Mouse (Mus musculus): ENCODE results near the gene Treml4. TPM values are rescaled to one million over a fixed set of nuclear protein-coding genes. Genes with fewer than 3 reads are reported as not detected.

The Treml4 gene
- polyA plus RNA-seq, 1 experiment from 2014 or later = 0.53 TPM

- Histone ChIP-seq H3K4me2 (ENCODE audit: low read length) (no peak overlapping the region), H3K27ac (replicated peaks in 1 of 2; ENCODE audit: control insufficient read depth in 1 of 2, insufficient read depth in 1 of 2, low read depth in 2 of 2, low read length in 2 of 2) (no peak overlapping the region), H3K9ac (ENCODE audit: low read length) (no peak overlapping the region), H3K27me3 (ENCODE audit: control insufficient read depth, insufficient read depth, low read length) (no peaks in the 10 kb centered on the region), H3K36me3 (ENCODE audit: control insufficient read depth, insufficient read depth, low read length) (no peaks in the 10 kb centered on the region), H3K4me3 (ENCODE audit: control insufficient read depth in 1 of 2, insufficient read depth in 1 of 2, low read depth in 1 of 2, low read length in 2 of 2) (no peak overlapping the region), H3K9me3 (ENCODE audit: control insufficient read depth, low read length) (no peaks in the 10 kb centered on the region), H3K4me1 (ENCODE audit: control insufficient read depth in 2 of 2, insufficient read depth in 2 of 2, low read length in 2 of 2) (no peaks in the 10 kb centered on the region)
- no peak for ATAC-seq (ENCODE audit: insufficient number of reproducible peaks, insufficient read depth, low FRiP score, low read depth)
- WGBS = 78% methylated on average over 5 of the region's 5 CpGs
These were observed 29.6 kb downstream of the Treml4 start for GRCm38 (mm10) chr17:48293500-48294194.

- 24% methylated on average over 2 of the region's 4 CpGs for WGBS
- Histone ChIP-seq H3K4me2 (ENCODE audit: low read length) (no peak within 1 kb of the TSS), H3K9ac (ENCODE audit: low read length) (no peak within 1 kb of the TSS), H3K36me3 (ENCODE audit: control insufficient read depth, insufficient read depth, low read length) (no peaks in the 10 kb centered on the region), H3K4me1 (ENCODE audit: control insufficient read depth in 2 of 2, insufficient read depth in 2 of 2, low read length in 2 of 2) (no peaks in the 10 kb centered on the region), H3K9me3 (ENCODE audit: control insufficient read depth, low read length) (no peaks in the 10 kb centered on the region), H3K27me3 (ENCODE audit: control insufficient read depth, insufficient read depth, low read length) (no peaks in the 10 kb centered on the region), H3K27ac (replicated peaks in 1 of 2; ENCODE audit: control insufficient read depth in 1 of 2, insufficient read depth in 1 of 2, low read depth in 2 of 2, low read length in 2 of 2) (no peak within 1 kb of the TSS), H3K4me3 (ENCODE audit: control insufficient read depth in 1 of 2, insufficient read depth in 1 of 2, low read depth in 1 of 2, low read length in 2 of 2) (no peak within 1 kb of the TSS)
- ATAC-seq (ENCODE audit: insufficient number of reproducible peaks, insufficient read depth, low FRiP score, low read depth) = no peak
These were observed 35.1 kb downstream of the Treml4 start, which contains the start of gene Treml2 for GRCm38 (mm10) chr17:48299203-48299602. Treml2 (plus strand) TSS chr17:48299498.

GRCm38 (mm10) chr17:48299756-48300155 is 35.7 kb downstream of the Treml4 start:
- Histone ChIP-seq H3K4me2 (ENCODE audit: low read length) (no peak overlapping the region), H3K9ac (ENCODE audit: low read length) (no peak overlapping the region), H3K27ac (replicated peaks in 1 of 2; ENCODE audit: control insufficient read depth in 1 of 2, insufficient read depth in 1 of 2, low read depth in 2 of 2, low read length in 2 of 2) (no peak overlapping the region)

GRCm38 (mm10) chr17:48300199-48300598 is 36.1 kb downstream of the Treml4 start:
- peak; percentile 14; the same call in 1 of the 2 replicates for ATAC-seq (ENCODE audit: insufficient number of reproducible peaks, insufficient read depth, low FRiP score, low read depth)
- H3K4me2 ChIP-seq (ENCODE audit: low read length) = no peak overlapping the region
- H3K36me3 ChIP-seq (ENCODE audit: control insufficient read depth, insufficient read depth, low read length) = no peaks in the 10 kb centered on the region
- 61% methylated on average over 7 of the region's 7 CpGs for WGBS
- H3K4me1 ChIP-seq (ENCODE audit: control insufficient read depth in 2 of 2, insufficient read depth in 2 of 2, low read length in 2 of 2) = no peaks in the 10 kb centered on the region
- no peaks in the 10 kb centered on the region for H3K27me3 ChIP-seq (ENCODE audit: control insufficient read depth, insufficient read depth, low read length)
- H3K9me3 ChIP-seq (ENCODE audit: control insufficient read depth, low read length) = no peaks in the 10 kb centered on the region
- no peak overlapping the region for H3K27ac ChIP-seq (replicated peaks in 1 of 2; ENCODE audit: control insufficient read depth in 1 of 2, insufficient read depth in 1 of 2, low read depth in 2 of 2, low read length in 2 of 2)
- H3K4me3 ChIP-seq (ENCODE audit: control insufficient read depth in 1 of 2, insufficient read depth in 1 of 2, low read depth in 1 of 2, low read length in 2 of 2) = no peak overlapping the region
- no peak overlapping the region for H3K9ac ChIP-seq (ENCODE audit: low read length)

More at GRCm38 (mm10) chr17:48299756-48300155, 35.7 kb downstream of the Treml4 start:
- Histone ChIP-seq H3K27me3 (ENCODE audit: control insufficient read depth, insufficient read depth, low read length) (no peaks in the 10 kb centered on the region), H3K4me1 (ENCODE audit: control insufficient read depth in 2 of 2, insufficient read depth in 2 of 2, low read length in 2 of 2) (no peaks in the 10 kb centered on the region), H3K9me3 (ENCODE audit: control insufficient read depth, low read length) (no peaks in the 10 kb centered on the region), H3K4me3 (ENCODE audit: control insufficient read depth in 1 of 2, insufficient read depth in 1 of 2, low read depth in 1 of 2, low read length in 2 of 2) (no peak overlapping the region), H3K36me3 (ENCODE audit: control insufficient read depth, insufficient read depth, low read length) (no peaks in the 10 kb centered on the region)
- WGBS = 62% methylated on average over 4 of the region's 7 CpGs
- no peak for ATAC-seq (ENCODE audit: insufficient number of reproducible peaks, insufficient read depth, low FRiP score, low read depth)

GRCm38 (mm10) chr17:48300861-48301260 is 36.8 kb downstream of the Treml4 start:
- Histone ChIP-seq H3K36me3 (ENCODE audit: control insufficient read depth, insufficient read depth, low read length) (no peaks in the 10 kb centered on the region), H3K4me3 (ENCODE audit: control insufficient read depth in 1 of 2, insufficient read depth in 1 of 2, low read depth in 1 of 2, low read length in 2 of 2) (no peak overlapping the region), H3K27me3 (ENCODE audit: control insufficient read depth, insufficient read depth, low read length) (no peaks in the 10 kb centered on the region), H3K9me3 (ENCODE audit: control insufficient read depth, low read length) (no peaks in the 10 kb centered on the region), H3K4me2 (ENCODE audit: low read length) (no peak overlapping the region), H3K4me1 (ENCODE audit: control insufficient read depth in 2 of 2, insufficient read depth in 2 of 2, low read length in 2 of 2) (no peaks in the 10 kb centered on the region), H3K27ac (replicated peaks in 1 of 2; ENCODE audit: control insufficient read depth in 1 of 2, insufficient read depth in 1 of 2, low read depth in 2 of 2, low read length in 2 of 2) (no peak overlapping the region), H3K9ac (ENCODE audit: low read length) (no peak overlapping the region)
- 67% methylated on average over 9 of the region's 9 CpGs for WGBS
- no peak for ATAC-seq (ENCODE audit: insufficient number of reproducible peaks, insufficient read depth, low FRiP score, low read depth)

- H3K4me3 ChIP-seq (ENCODE audit: control insufficient read depth in 1 of 2, insufficient read depth in 1 of 2, low read depth in 1 of 2, low read length in 2 of 2) = no peak overlapping the region
- ATAC-seq (ENCODE audit: insufficient number of reproducible peaks, insufficient read depth, low FRiP score, low read depth) = no peak
- H3K4me2 ChIP-seq (ENCODE audit: low read length) = no peak overlapping the region
- no peaks in the 10 kb centered on the region for H3K4me1 ChIP-seq (ENCODE audit: control insufficient read depth in 2 of 2, insufficient read depth in 2 of 2, low read length in 2 of 2)
- no peak overlapping the region for H3K27ac ChIP-seq (replicated peaks in 1 of 2; ENCODE audit: control insufficient read depth in 1 of 2, insufficient read depth in 1 of 2, low read depth in 2 of 2, low read length in 2 of 2)
- no peaks in the 10 kb centered on the region for H3K36me3 ChIP-seq (ENCODE audit: control insufficient read depth, insufficient read depth, low read length)
- 85% methylated on average over 5 of the region's 5 CpGs for WGBS
- H3K9me3 ChIP-seq (ENCODE audit: control insufficient read depth, low read length) = no peaks in the 10 kb centered on the region
- no peaks in the 10 kb centered on the region for H3K27me3 ChIP-seq (ENCODE audit: control insufficient read depth, insufficient read depth, low read length)
- H3K9ac ChIP-seq (ENCODE audit: low read length) = no peak overlapping the region
These were observed 37.7 kb downstream of the Treml4 start for GRCm38 (mm10) chr17:48301792-48302191.

GRCm38 (mm10) chr17:48312124-48312523 is 48.0 kb downstream of the Treml4 start:
- 59% methylated on average over 2 of the region's 2 CpGs for WGBS
- no peaks in the 10 kb centered on the region for H3K4me1 ChIP-seq (ENCODE audit: control insufficient read depth in 2 of 2, insufficient read depth in 2 of 2, low read length in 2 of 2)

More at GRCm38 (mm10) chr17:48312124-48312523, 48.0 kb downstream of the Treml4 start:
- Histone ChIP-seq H3K27me3 (ENCODE audit: control insufficient read depth, insufficient read depth, low read length) (no peaks in the 10 kb centered on the region), H3K4me2 (ENCODE audit: low read length) (no peak overlapping the region), H3K4me3 (ENCODE audit: control insufficient read depth in 1 of 2, insufficient read depth in 1 of 2, low read depth in 1 of 2, low read length in 2 of 2) (no peak overlapping the region), H3K27ac (replicated peaks in 1 of 2; ENCODE audit: control insufficient read depth in 1 of 2, insufficient read depth in 1 of 2, low read depth in 2 of 2, low read length in 2 of 2) (no peak overlapping the region), H3K9ac (ENCODE audit: low read length) (no peak overlapping the region), H3K9me3 (ENCODE audit: control insufficient read depth, low read length) (no peaks in the 10 kb centered on the region), H3K36me3 (ENCODE audit: control insufficient read depth, insufficient read depth, low read length) (no peaks in the 10 kb centered on the region)
- no peak for ATAC-seq (ENCODE audit: insufficient number of reproducible peaks, insufficient read depth, low FRiP score, low read depth)

All from heart, embryonic 14.5 days (tissue).